Mouse (Mus musculus): ENCODE data around the gene Exosc7.
A peak's percentile ranks its signal among the peaks of the same experiment; 100 is the strongest.

Gene Exosc7

DNA sequence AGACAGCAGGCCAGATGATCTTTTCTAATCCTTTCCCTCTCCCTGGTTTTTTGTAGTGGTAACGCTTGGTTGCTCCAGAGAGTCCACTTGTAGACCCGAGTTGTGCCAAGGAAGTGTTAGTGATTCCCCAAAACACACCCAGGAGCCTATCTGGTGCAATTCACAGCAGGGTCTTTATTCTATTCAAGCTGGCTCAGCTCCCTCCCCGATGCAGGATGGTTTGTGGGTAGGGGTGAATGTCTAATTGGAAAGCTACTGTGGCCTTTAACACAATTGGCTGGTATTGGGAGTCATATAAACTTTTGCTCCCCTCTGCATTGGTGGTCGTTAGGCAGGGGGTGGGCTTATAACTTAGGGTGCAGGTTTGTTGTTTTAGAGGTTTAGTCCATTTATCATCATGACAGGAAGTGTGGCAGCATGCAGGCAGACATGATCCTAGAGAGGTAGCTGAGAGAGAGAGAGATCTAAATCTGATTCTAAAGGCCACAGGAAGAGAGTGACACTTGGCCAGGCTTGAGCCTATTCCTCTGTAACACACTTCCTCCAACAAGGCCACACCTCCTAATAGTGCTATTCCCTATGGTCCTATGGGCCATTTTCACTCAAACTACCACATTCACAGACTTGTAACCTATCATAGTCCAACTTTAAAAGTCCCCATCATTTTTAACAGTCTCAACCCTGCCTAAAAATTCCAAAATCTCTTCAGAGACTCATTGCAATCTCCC, 27.0 kb downstream of the Exosc7 start:
- DNase-seq: no peak

- no peak for DNase-seq
Observed at GRCm38 (mm10) chr9:123148430-123148829, 35.4 kb downstream of the Exosc7 start.

DNA sequence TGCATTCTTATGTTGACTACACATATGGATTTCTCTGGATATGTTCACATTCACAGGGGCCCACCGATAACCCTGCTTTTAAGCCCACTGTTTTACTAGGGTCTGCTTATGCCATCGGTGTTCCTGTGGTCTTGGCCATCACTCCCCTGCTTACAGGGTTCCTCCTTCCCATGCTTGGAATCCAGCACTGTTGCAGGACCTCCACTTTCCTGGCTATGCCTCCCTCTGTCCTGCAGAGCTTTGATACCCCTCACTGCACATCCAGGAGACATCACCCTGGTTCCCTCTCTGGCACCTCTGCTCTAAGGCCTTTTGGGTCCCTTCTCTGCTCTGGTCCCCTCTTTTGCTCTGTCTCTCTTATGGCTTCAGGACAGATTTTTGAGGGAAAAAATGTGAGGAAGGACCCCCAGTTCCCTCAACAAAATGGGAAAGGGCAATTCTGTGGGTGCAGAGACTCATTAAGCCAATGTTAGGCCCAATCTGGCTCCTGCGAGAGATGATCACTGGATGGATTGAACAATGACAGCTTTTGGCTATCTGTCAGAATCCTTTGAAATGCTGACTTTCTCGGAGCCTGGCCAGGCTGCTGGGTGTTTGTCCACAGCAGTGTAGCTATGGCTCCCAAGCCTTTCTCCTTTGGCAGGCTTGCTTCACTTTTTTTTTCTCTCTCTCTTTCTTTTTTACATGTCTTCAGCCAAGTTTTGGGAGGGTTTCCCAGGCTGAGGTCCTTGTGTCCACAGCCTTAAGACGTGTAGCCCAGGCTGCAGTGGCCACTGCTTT, 37.4 kb downstream of the Exosc7 start, which contains the start of gene Clec3b:
Clec3b (plus strand) TSS at position 706 of the 780 bp plus-strand sequence.
- DNase-seq: peak; percentile 74

DNA sequence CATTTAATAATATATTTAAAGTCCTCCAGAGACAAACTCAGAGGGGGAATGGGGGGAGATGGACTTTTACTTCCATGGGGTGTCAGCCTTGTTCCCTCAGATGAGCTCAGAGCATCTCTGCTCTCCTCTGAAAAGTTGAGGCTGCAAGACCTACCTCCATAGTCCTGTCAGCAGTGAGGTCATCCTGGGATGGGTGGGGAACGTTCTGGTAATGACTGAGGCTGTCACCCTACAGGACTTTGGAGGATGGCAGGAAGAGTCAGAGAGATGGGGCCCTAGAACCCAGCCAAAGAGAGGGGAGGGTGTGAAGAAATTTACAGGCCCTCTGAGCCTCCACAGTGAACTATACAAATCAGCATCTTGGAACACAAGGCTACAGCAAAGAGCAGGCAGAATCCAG, 38.5 kb downstream of the Exosc7 start:
- no peak for DNase-seq

DNA sequence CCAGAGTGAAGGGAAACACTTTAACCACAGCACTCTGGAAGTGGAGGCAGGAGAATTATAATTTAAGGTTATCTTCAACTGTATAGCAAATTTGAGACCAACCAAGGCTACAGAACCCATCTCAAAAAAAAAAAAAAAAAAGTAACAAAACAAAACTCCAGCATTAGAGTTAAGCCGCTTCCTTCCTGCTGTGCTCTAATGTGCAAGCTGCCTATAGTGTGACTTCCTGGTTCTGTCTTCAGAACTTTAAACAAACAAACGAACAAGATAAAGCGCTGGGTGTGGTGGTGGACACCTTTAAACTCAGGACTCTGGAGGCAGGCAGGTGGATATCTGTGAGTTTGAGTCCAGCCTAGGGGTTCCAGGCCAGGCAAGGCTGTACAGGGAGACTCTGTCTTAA, 39.0 kb downstream of the Exosc7 start:
- no peak for DNase-seq

DNA sequence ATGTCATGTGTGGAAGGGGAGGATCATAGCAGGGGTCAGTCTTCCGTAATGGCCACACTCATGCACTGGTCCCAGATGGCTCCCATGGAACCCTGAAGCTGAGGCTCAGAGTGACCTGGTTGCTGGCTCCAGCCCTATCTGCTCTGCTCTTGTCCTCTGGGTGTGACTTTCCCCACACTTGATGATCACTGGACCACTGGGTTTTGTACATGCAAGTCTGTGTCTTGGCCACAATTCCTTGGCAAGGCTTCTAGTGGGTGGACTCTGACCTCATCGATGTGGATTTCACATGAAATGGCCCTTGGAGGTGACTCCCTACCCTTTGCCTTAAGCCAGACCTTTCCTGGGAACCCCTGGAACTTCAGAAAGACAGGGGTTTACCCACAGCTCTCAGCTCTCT, 40.1 kb downstream of the Exosc7 start:
- DNase-seq: peak; percentile 57

DNA sequence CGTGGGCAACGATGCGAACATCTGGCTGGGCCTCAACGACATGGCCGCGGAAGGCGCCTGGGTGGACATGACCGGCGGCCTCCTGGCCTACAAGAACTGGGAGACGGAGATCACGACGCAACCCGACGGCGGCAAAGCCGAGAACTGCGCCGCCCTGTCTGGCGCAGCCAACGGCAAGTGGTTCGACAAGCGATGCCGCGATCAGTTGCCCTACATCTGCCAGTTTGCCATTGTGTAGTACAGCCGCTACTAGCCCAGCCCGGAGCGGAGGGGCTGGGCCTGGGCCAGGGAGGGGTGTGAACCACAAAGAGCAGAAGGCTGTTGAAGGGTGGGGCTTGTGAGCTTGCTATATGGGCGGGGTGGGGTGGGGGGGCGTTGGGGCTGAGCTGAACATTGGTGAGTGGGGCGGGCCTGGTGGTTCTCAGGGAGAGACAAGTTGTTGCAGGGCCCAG, 43.9 kb downstream of the Exosc7 start:
- DNase-seq: peak; percentile 40

DNA sequence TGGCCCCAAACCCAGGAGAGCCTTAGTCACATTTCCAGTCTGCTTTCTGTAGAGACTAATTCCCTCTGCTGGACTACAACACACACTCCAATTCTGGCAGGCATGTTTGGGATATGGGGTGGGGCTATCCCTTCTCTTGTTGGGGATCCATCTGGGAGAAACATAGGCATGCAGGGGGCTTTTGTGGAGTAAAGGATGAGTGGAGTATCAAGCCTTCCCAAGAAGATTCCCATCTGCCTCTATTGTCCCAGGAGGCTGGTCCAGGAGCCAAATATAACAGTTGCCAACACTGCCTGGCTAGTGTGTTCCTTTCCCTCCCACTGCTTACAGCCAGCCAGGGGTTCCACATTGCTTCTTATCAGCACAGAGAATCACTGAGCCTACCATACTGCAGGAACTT, 44.7 kb downstream of the Exosc7 start:
- DNase-seq: no peak

DNA sequence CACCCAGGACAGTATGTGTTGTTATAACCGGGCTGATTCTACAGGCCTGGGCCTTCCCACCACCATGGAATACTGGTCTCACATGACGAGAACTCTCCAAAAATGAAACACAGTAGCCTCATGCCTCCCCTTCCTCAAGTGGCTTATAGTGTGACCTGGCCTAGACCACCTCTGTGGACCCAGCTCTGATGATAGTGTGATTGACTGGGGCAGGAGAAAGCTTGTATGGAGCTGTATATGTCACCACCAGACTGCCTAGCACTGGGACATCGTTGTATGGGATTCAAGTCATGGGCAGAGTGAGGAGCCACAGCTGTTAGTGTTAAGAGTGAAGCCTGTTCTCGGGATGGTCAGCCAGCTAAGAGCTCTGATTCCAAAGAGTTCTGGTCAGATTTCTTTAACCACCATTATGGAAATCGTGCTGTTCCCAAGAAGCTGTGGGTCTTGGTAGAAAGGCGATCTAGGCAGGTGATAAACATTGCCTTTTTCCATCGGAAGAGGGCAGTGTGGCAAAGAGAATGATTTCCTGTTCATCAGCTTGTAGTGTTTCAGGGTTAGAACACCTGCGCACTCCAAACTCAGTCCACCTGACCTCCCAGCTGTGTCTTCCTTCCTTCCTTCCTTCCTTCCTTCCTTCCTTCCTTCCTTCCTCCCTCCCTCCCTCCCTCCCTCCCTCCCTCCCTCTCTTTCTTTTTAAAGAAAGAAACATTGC, 45.3 kb downstream of the Exosc7 start:
- peak; percentile 48 for DNase-seq

- peak; percentile 87 for DNase-seq
Observed at GRCm38 (mm10) chr9:123159330-123159729, 46.3 kb downstream of the Exosc7 start.

DNA sequence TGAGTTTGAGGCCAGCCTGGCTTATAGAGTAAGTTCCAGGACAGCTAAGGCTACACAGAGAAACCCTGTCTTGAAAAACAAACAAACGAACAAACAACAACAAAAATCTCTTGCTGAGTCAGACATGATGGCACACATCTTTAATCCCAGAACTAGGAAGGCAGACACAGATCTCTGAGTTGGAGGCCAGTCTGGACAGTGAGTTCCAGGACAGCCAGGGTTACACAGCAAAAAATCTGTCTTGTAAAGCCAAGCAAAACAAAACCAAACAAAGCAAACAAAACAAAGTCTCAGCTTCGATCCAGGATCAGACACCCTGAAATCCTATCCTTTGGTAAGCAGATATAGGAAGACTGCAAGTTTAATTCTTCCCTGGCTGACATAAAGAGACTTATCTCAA, 48.8 kb downstream of the Exosc7 start:
- no peak for DNase-seq

- DNase-seq: no peak
Observed at GRCm38 (mm10) chr9:123162985-123163694, 50.1 kb downstream of the Exosc7 start.

- DNase-seq: peak; percentile 85
Observed at GRCm38 (mm10) chr9:123165781-123166443, 52.9 kb downstream of the Exosc7 start.

DNA sequence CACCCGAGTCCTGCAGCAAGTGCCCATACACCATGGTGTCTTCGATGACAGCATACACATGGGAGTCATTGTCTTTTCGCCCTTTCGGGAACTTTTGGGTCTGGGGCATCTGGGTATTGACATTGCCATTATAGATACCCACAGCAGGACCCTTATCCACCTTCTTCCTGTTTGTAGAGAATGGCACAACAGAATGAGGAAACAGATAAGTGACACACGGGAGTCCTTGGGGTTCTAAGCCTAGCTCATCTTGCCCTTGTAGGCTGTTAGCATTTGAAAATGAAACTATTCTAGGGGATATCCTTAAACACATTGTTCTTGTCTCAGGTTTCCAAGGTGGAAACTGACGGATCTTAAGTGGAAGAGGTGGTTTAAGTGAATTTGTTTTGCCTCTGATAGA, 60.7 kb downstream of the Exosc7 start:
- DNase-seq: no peak

GRCm38 (mm10) chr9:123174356-123174755, 61.3 kb downstream of the Exosc7 start:
- DNase-seq: no peak

- no peak for DNase-seq
Observed at GRCm38 (mm10) chr9:123177380-123178048, 64.5 kb downstream of the Exosc7 start.

- DNase-seq: peak; percentile 72
Observed at GRCm38 (mm10) chr9:123180003-123180402, 67.0 kb downstream of the Exosc7 start.

DNA sequence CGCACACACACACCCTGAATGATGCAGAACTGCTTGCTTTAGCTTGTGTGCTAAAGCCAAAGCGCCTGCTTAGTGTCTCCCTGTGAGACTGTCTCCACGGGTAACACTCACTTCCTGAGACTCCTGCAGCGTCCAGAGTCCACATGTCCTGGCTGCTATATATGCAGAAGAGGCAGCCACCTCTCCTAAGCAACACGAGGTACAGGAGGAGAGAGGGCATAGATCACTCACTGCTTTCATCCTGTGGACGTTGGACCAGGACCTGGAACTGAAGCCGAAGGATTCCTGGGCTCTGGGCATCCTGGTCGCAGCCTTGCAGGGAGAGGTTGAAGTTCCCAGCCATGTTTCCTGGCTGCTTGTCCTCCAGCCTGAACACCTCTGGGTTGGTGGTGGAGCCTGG, 70.2 kb downstream of the Exosc7 start:
- DNase-seq: peak; percentile 89

- DNase-seq: no peak
Observed at GRCm38 (mm10) chr9:123185546-123185945, 72.5 kb downstream of the Exosc7 start.
